Mouse (Mus musculus): Measurements from ENCODE around the gene Nr4a1.

The Nr4a1 gene

GRCm38 (mm10) chr15:101233183-101233582, 20.9 kb upstream of the Nr4a1 start:
- DNase-seq (ENCODE audit: low spot score in 2 of 2) = no peak

DNA sequence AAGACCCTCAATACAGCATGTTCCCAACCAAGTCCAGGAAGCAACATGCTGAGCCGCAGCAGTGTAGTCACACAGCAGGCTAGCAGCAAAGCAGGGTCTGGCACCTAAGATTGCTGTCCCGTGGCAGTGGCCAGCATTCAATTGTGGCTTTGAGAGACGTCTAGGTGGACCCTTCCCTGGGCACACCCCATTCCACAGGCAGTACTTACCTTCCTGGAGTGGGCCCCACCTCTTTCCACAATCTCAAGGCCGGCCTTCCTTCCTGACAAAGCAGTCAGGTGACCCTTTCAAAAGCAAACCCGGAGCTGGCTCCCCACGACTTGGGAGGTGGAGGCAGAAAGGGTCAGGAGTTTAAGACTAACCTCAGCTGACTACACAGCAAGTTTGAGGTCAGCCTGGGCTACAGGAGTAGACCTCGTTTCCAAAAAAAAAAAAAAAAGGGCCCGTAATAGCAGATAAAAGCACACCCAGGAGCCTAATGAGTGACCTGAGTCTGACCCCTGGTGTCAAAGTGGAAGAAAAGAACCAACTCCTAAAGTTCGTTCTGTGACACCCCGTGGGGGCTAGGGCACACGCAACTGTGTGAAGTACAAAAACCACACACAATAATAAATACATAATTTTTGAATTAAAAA, 20.3 kb upstream of the Nr4a1 start:
- no peak for DNase-seq (ENCODE audit: low spot score in 2 of 2)

DNA sequence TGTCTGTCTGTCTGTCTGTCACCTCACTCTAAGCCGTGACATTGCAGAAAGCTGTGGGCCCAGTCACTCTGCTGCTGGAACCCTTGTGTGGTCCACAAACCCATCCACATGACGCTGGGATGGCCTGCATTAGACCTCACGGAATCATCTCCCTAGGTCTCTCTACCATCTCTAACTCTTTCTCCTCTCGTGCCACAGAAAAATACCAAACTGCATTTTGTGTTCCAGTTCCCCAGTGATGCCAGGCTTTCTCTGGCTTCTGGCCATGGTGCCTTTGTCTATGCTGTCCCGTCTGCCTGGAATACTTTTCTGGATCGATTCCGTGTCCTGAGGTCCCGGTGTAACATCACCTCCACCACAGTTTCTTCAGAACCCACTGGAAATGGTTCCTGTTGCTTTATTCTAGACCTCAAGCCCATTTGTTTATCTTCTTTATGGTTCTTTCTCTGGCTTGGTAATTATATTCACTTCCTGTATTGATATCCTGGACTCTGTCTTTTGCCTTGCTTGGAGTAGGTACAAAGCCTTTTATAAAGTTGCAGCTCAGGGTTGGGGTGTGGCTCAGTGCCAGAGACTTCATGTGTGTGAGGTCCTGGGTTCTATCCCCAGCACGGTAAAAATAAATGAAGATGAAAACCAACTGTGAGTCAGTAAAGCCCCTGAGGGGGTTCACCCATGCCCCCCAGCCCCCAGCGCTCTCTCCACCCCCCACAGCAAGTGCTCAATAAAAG, 19.3 kb upstream of the Nr4a1 start:
- no peak for DNase-seq (ENCODE audit: low spot score in 2 of 2)

GRCm38 (mm10) chr15:101235342-101235698, 18.7 kb upstream of the Nr4a1 start:
- no peak for DNase-seq (ENCODE audit: low spot score in 2 of 2)

GRCm38 (mm10) chr15:101235728-101236327, 18.2 kb upstream of the Nr4a1 start:
- DNase-seq (ENCODE audit: low spot score in 2 of 2) = no peak

GRCm38 (mm10) chr15:101236878-101237277, 17.2 kb upstream of the Nr4a1 start:
- peak; percentile 65 to 88 for DNase-seq (ENCODE audit: low spot score in 2 of 2)

- peak; percentile 40 to 79 for DNase-seq (ENCODE audit: low spot score in 2 of 2)
Observed at GRCm38 (mm10) chr15:101238885-101239511, 15.1 kb upstream of the Nr4a1 start.

DNA sequence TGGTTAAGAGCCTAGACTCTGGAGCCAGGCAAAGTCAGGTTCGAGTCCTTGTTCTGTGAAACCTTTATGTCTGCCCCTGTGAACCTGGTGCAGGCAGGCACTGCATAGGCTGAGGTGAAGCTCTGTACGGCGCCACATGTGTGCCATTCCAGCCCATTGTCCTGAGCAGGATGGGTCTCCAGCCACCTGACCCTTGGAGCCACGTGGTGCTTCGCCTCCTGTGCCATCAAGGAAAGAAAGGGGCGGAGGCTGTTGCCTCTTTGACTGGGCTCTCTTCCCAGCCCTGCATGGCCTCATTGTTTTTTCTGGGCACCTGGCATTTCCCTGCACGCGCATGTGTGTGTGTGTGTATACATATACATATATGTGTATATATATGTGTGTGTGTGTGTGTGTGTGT, 14.2 kb upstream of the Nr4a1 start:
- no peak for DNase-seq (ENCODE audit: low spot score in 2 of 2)

DNA sequence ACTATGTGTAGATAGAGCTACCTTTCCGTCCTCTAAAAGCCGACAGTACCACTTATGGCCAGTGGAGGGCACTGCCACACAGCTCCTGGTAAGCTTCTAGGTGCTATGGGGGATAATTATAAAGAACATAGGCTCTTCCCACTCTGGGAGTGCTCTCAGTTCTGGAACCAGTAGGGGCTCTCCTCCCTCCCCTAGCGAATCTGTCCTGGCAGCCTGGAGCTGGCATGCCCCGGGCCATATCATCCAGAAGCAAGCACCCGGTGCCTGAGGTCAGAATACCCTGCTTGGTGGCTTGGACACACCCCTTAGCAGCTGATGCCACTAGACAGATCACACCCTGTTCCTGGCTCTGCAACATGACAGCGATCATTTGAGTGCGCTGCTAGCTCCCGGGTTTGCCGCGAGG, 13.3 kb upstream of the Nr4a1 start:
- peak; percentile 77 to 89 for DNase-seq (ENCODE audit: low spot score in 2 of 2)

GRCm38 (mm10) chr15:101241236-101241635, 12.8 kb upstream of the Nr4a1 start:
- no peak for DNase-seq (ENCODE audit: low spot score in 2 of 2)

- no peak for DNase-seq (ENCODE audit: low spot score in 2 of 2)
Observed at GRCm38 (mm10) chr15:101241853-101242252, 12.2 kb upstream of the Nr4a1 start.

DNA sequence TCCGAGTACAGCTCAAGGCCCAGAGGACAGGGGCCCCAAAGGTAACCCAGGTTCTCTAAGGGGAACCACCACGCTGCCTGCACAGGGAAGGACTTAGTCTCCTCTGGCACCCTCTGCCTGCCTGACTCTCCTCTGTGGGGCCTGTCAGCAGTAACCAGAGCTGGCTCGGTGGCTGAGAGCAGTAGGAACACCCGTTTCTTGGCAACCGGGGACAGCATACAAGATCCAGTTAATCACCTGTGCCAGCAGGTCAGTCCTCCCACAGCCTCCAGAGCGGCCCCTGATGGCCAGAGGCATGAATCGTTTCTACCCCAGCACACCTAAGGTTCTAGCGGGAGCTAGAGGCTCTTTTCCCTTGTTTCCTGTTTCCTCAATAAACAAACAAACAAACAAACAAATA, 11.4 kb upstream of the Nr4a1 start:
- DNase-seq (ENCODE audit: low spot score in 2 of 2) = no peak

DNA sequence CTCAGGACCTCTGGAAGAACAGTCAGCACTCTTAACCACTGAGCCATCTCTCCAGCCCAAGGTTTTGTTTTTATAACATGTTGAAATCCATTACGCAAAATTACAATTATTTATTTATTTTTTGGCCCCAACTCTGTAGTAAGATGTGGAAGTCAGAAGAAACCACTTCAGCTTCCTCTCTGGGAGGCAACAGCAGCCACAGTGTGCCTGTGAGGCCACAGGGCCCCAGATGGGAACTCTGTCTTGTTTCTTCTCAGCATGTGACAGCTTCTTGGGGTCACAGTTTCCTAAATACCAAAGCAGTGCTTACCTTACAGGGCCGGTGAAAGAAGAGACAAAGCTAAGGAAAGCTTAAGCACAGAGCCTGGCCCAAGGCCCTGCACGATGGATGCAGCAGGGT, 10.1 kb upstream of the Nr4a1 start:
- no peak for DNase-seq (ENCODE audit: low spot score in 2 of 2)

DNA sequence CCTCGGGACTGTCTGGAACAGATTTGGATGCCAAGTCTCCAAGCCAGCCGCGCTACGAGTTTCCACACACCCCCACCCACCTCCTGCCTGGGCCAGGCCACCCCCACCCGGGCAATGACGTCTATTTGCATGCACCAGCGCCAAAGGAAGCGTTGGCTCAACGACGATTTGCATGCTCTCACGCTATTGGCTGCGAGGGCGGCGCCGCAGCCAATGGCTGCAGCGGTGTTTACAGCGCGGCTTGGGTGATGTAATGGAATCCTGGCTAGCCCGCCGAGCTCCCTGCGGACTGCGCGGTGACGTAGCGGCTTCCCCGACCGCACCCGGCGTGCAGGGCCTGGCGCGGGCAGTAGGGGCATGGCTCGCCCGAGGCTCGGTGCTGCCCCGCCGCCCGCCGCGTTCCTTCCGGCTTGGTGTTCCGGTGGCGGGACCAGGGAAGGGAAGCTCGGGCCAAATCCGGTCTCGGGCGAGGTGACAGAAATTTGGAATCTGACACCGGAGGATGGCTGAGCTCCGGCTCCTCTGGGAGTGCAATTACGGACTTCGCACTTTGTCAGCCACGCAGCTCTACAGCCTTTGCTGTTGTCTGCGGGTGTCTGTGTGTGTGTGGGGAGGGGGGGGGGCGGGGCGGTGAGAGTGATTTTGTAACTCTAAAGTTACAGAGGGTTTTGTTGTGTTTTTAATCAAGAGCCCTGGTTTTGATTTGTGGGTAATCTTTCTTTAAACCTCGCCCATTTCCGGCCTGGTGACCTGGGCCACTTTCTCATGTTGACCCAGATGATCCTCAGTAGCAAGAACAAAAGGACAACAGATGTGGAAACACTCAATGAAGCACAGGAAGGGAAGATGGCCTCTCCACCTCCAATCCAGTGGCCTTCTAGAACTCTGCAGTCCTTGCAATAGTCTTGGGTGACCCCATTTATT, 7.6 kb upstream of the Nr4a1 start:
- peak; percentile 85 to 91 for DNase-seq (ENCODE audit: low spot score in 2 of 2)

- DNase-seq (ENCODE audit: low spot score in 2 of 2) = no peak
Observed at GRCm38 (mm10) chr15:101247155-101247498, 6.9 kb upstream of the Nr4a1 start.

DNA sequence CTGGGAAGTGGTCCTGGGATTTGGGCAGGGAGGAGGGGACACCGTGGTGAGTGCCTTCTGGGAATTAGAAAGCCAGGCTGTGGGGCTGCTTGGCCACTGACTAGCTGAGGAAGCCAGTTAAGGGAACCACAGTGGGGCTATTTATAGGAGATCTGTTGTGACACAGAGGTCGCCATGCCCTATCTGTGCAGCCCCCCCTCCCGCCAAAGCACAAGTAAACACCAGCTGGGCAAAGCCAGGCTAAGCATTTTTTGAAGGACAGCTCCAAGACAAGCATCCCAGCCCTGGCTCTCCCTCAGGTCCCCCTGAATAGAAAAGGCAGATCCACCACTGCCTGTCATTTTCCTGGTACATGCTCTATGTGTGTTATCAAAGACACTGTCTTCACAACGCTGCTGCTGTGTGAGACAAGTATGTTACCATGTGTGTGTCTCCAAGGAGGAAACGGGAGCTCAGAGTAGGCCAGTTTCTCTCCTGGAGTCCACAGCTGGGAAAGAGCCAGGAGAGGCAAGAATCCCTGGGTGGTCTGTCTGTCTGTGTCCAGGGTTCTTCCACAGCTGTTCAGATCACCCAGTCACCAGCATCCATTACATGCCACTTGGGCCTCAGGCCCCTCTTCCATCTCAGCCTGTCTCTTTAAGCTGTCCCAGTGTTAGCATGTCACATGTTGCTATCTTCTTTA, 5.9 kb upstream of the Nr4a1 start:
- DNase-seq (ENCODE audit: low spot score in 2 of 2) = no peak

GRCm38 (mm10) chr15:101250220-101250800, 3.8 kb upstream of the Nr4a1 start:
- no peak for DNase-seq (ENCODE audit: low spot score in 2 of 2)

DNA sequence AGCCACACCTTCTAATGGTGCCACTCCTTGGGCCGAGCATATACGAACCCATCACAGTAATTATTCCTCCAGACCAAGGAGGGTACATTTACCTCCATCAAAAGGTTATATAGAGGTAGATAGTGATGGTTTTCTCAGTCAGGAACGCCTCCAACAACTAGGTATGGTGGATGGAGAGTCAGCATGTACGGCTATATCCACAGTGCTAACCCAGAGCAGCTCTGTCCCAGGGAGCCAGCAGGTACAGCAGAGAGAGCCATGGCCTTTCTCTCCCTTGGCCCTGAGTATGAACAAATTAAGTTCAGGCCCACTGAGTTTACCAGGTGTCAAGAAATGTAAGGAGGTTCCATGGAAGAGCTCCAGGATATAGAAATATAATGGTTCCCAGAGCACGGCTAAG, 2.1 kb upstream of the Nr4a1 start:
- DNase-seq (ENCODE audit: low spot score in 2 of 2) = no peak

- no peak for DNase-seq (ENCODE audit: low spot score in 2 of 2)
Observed at GRCm38 (mm10) chr15:101252614-101253013, 1.5 kb upstream of the Nr4a1 start.

DNA sequence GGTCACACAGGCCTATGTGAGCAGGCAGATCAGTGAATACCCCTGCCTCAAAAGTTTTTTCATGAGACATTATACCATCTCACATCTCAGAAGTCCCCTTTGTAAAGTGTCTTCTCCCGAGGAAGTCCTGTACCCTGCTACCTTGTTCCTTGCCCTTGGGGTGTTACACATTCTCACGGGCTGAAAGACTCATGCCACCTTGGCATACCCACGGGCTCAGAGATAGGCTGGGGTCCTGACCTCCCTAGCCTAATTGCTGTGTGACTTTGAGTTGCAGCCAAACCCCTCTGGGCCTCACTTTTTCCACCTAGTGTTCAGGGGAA, 545 bp upstream of the Nr4a1 start:
- no peak for DNase-seq (ENCODE audit: low spot score in 2 of 2)

GRCm38 (mm10) chr15:101255842-101256462, 1.9 kb downstream of the Nr4a1 start:
- no peak for DNase-seq (ENCODE audit: low spot score in 2 of 2)

Data from spleen, postnatal 4 days (tissue).